Mouse (Mus musculus) CH12.LX (cell line): Measurements from ENCODE around the gene Pstk. TPM values are rescaled to one million over a fixed set of nuclear protein-coding genes. Genes with fewer than 3 reads are reported as not detected.

Experiments used
- DNase-seq: peaks from one replicate; pipeline ENCODE4 v3.0.0-alpha.2; 2013; ENCODE audit errors: extremely low read depth
- H3K27ac ChIP-seq: 2 replicates; pipeline ENCODE4 v1.5.1; 2012; ENCODE audit warnings: low read depth, mild to moderate bottlenecking, control low read depth, moderate library complexity; ENCODE audit not compliant: insufficient read depth
- H3K27me3 ChIP-seq: replicated peaks from 2 replicates; pipeline ENCODE3; 2012; ENCODE audit warnings: inconsistent platforms
- H3K36me3 ChIP-seq, 2 experiments: replicated peaks in 1 of 2; 2 replicates each; pipeline versions ENCODE3 to v1.6.1; 2012; ENCODE audit warnings: inconsistent platforms in 1 of 2, low read length in 1 of 2, mild to moderate bottlenecking in 1 of 2, mixed read lengths in 1 of 2, moderate library complexity in 1 of 2; ENCODE audit not compliant: control insufficient read depth in 1 of 2, insufficient read depth in 1 of 2
- H3K4me1 ChIP-seq, 2 experiments: 2 replicates each; pipeline ENCODE4 v1.6.1; 2012; ENCODE audit warnings: inconsistent platforms in 1 of 2, moderate library complexity in 1 of 2; ENCODE audit not compliant: insufficient read depth in 2 of 2, control insufficient read depth in 1 of 2
- H3K4me2 ChIP-seq: 2 replicates; pipeline ENCODE4 v1.6.1; 2012; ENCODE audit warnings: low read depth, mild to moderate bottlenecking, control low read depth; ENCODE audit not compliant: poor library complexity, insufficient read depth, severe bottlenecking
- H3K4me3 ChIP-seq, 3 experiments: fragments of 150-350 bp in 1 of 3; sonication (generic) in 1 of 3; replicated peaks in 1 of 3; 2 replicates each; pipeline versions ENCODE3 to v1.5.1; 2011 to 2012; ENCODE audit warnings: low read depth in 2 of 3, low read length in 2 of 3, mild to moderate bottlenecking in 2 of 3, moderate library complexity in 2 of 3, control low read depth in 1 of 3, improper control_type of control experiment in 1 of 3, inconsistent platforms in 1 of 3, mixed read lengths in 1 of 3; ENCODE audit not compliant: poor library complexity in 1 of 3
- H3K79me2 ChIP-seq: replicated peaks from 2 replicates; pipeline ENCODE4 v1.6.1; 2012; ENCODE audit warnings: mild to moderate bottlenecking, moderate library complexity; ENCODE audit not compliant: control insufficient read depth, poor library complexity, insufficient read depth, severe bottlenecking; ENCODE audit errors: extremely low read depth
- H3K9ac ChIP-seq: 2 replicates; pipeline ENCODE4 v1.6.1; 2012; ENCODE audit warnings: low read depth, mild to moderate bottlenecking, control low read depth, moderate library complexity; ENCODE audit not compliant: insufficient read depth
- H3K9me3 ChIP-seq: replicated peaks from 2 replicates; pipeline ENCODE3; 2012; ENCODE audit warnings: low read length, inconsistent platforms, mixed read lengths
- BHLHE40 ChIP-seq: IDR thresholded peaks from 2 replicates; pipeline ENCODE4 v1.6.1; 2011; ENCODE audit warnings: mild to moderate bottlenecking, low read depth, low read length, improper control_type of control experiment
- CHD1 ChIP-seq: IDR thresholded peaks from 2 replicates; pipeline ENCODE4 v1.6.1; 2012; ENCODE audit warnings: low read depth, low read length, improper control_type of control experiment, inconsistent platforms
- CHD2 ChIP-seq: IDR thresholded peaks from 2 replicates; pipeline ENCODE4 v1.6.1; 2011; ENCODE audit warnings: low read length, improper control_type of control experiment
- E2F4 ChIP-seq: IDR thresholded peaks from 2 replicates; pipeline ENCODE4 v1.6.1; 2011; ENCODE audit warnings: low read depth, low read length, improper control_type of control experiment; ENCODE audit not compliant: insufficient replicate concordance
- ELF1 ChIP-seq: IDR thresholded peaks from 2 replicates; pipeline ENCODE4 v1.6.1; 2014; ENCODE audit warnings: low read depth, mild to moderate bottlenecking, inconsistent platforms, low read length, improper control_type of control experiment
- EP300 ChIP-seq: IDR thresholded peaks from 2 replicates; pipeline ENCODE4 v1.6.1; 2011; ENCODE audit warnings: low read length, improper control_type of control experiment
- GABPA ChIP-seq: IDR thresholded peaks from 2 replicates; pipeline ENCODE4 v1.6.1; 2012; ENCODE audit warnings: low read depth, low read length, improper control_type of control experiment, inconsistent platforms; ENCODE audit not compliant: insufficient replicate concordance
- IRF4 ChIP-seq: IDR thresholded peaks from 2 replicates; pipeline ENCODE4 v1.6.1; 2014; ENCODE audit warnings: low read depth, mild to moderate bottlenecking, inconsistent platforms, low read length, improper control_type of control experiment
- JUND ChIP-seq: conservative IDR thresholded peaks from 2 replicates; pipeline ENCODE4 v1.6.1; 2011; ENCODE audit warnings: low read depth, low read length, improper control_type of control experiment
- KAT2A ChIP-seq: IDR thresholded peaks from 2 replicates; pipeline ENCODE4 v1.6.1; 2012; ENCODE audit warnings: low read length, improper control_type of control experiment, inconsistent platforms; ENCODE audit not compliant: insufficient replicate concordance
- MAFK ChIP-seq: IDR thresholded peaks from 2 replicates; pipeline ENCODE4 v1.6.1; 2011; ENCODE audit warnings: low read length, improper control_type of control experiment; ENCODE audit not compliant: insufficient replicate concordance
- MAZ ChIP-seq: IDR thresholded peaks from 2 replicates; pipeline ENCODE4 v1.6.1; 2012; ENCODE audit warnings: low read depth, mild to moderate bottlenecking, inconsistent platforms, low read length, improper control_type of control experiment, moderate library complexity
- MEF2A ChIP-seq: IDR thresholded peaks from 2 replicates; pipeline ENCODE4 v1.6.1; 2014; ENCODE audit warnings: low read depth, mild to moderate bottlenecking, inconsistent platforms, low read length, improper control_type of control experiment, borderline replicate concordance
- MYC ChIP-seq: IDR thresholded peaks from 2 replicates; pipeline ENCODE4 v1.6.1; 2011; ENCODE audit warnings: low read depth, mild to moderate bottlenecking, improper control_type of control experiment, low read length
- NELFE ChIP-seq: IDR thresholded peaks from 2 replicates; pipeline ENCODE4 v1.6.1; 2011; ENCODE audit warnings: low read depth, low read length, improper control_type of control experiment
- POLR2A ChIP-seq: IDR thresholded peaks from 2 replicates; pipeline ENCODE4 v1.6.1; 2011; ENCODE audit warnings: low read depth, mild to moderate bottlenecking, improper control_type of control experiment, low read length
- POLR2AphosphoS2 ChIP-seq: IDR thresholded peaks from 2 replicates; pipeline ENCODE4 v1.6.1; 2011; ENCODE audit warnings: low read depth, low read length, improper control_type of control experiment
- RCOR1 ChIP-seq: conservative IDR thresholded peaks from 2 replicates; pipeline ENCODE4 v1.6.1; 2012; ENCODE audit warnings: low read depth, mild to moderate bottlenecking, inconsistent platforms, low read length, improper control_type of control experiment
- SIN3A ChIP-seq: IDR thresholded peaks from 2 replicates; pipeline ENCODE4 v1.6.1; 2012; ENCODE audit warnings: low read length, improper control_type of control experiment, inconsistent platforms
- TBP ChIP-seq: conservative IDR thresholded peaks from 2 replicates; pipeline ENCODE4 v1.6.1; 2011; ENCODE audit warnings: low read depth, low read length, improper control_type of control experiment
- TCF12 ChIP-seq: IDR thresholded peaks from 2 replicates; pipeline ENCODE4 v1.6.1; 2014; ENCODE audit warnings: low read depth, mild to moderate bottlenecking, inconsistent platforms, low read length, improper control_type of control experiment
- ZC3H11A ChIP-seq: IDR thresholded peaks from 2 replicates; pipeline ENCODE4 v1.6.1; 2012; ENCODE audit warnings: low read depth, mild to moderate bottlenecking, inconsistent platforms, low read length, improper control_type of control experiment
- ZKSCAN1 ChIP-seq: IDR thresholded peaks from 2 replicates; pipeline ENCODE4 v1.6.1; 2012; ENCODE audit warnings: low read depth, inconsistent platforms, low read length, improper control_type of control experiment, borderline replicate concordance
- ZMIZ1 ChIP-seq: IDR thresholded peaks from 2 replicates; pipeline ENCODE4 v1.6.1; 2012; ENCODE audit warnings: low read depth, mild to moderate bottlenecking, inconsistent platforms, low read length, improper control_type of control experiment
- dilution Hi-C: fragments of 300-500 bp; cut with MboI; formaldehyde crosslinking; loops from 2 replicates; pipeline ENCODE4 v1.14.3; 2020; ENCODE audit warnings: low sequenced_read_pairs; ENCODE audit not compliant: extremely low pct_unique_long_range_greater_than_20kb, extremely low pct_ligation_motif_present
- in situ Hi-C: fragments of 300-500 bp; cut with MboI; formaldehyde crosslinking; loops from 3 replicates; pipeline ENCODE4 v1.14.3; 2019; ENCODE audit warnings: low sequenced_read_pairs, low pct_ligation_motif_present, low pct_unique_long_range_greater_than_20kb, mixed read lengths
- polyA plus RNA-seq: library from polyadenylated mRNA; unstranded; fragments of >175 nt; gene quantifications from 2 replicates; pipeline ENCODE4 v1.2.1, GENCODE M21; 2012; ENCODE audit warnings: low read depth; ENCODE audit not compliant: insufficient read length
- total RNA-seq, 2 experiments: library from RNA; depleted of rRNA; stranded (reverse); fragments of 300-350 nt in 1 of 2; fragments of >200 nt in 1 of 2; gene quantifications; 2 replicates each; pipeline ENCODE4 v1.2.3; 2012 to 2014

The Pstk gene
- total and polyA plus RNA-seq, 3 experiments, result 21.9 to 42.3 (median 29.1) TPM

DNA sequence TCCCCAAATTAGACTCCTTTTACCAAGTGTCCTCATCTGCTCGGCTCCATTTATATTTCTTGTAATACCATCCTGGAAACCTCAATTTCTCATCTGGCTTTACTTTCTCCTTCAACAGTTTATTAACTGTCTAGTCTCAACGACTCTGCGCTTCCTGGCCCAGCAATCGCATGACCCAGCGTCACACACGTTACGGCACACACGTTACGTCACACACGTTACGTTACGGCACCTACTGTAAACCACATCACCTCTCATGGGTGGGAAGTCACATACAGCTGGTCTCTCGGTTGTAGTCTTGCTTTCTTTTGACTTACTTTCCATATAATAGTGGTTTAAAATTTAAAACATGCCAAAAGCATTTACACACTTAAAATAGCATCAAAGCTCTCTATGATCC, 14.8 kb upstream of the Pstk start:
- no peaks in the 10 kb centered on the region for H3K9me3 ChIP-seq
- H3K79me2 ChIP-seq, result peaks cover 3% of the 10 kb centered on the region; the same call in 1 of the 2 replicates
- in situ Hi-C loops, result no loop called here
- no peak overlapping the region for H3K9ac ChIP-seq
- dilution Hi-C loops, result no loop called here
- no peak overlapping the region for H3K4me3 ChIP-seq
- H3K27ac ChIP-seq, result no peak overlapping the region
- no peak for DNase-seq
- peaks cover 3 to 7% of the 10 kb centered on the region in 2 experiments for H3K4me1 ChIP-seq
- TF ChIP-seq IRF4 (no peak), GABPA (no peak), TBP (no peak), NELFE (no peak), ELF1 (no peak), MEF2A (no peak), BHLHE40 (no peak), CHD1 (no peak), MAFK (no peak), ZC3H11A (no peak), RCOR1 (no peak), SIN3A (no peak), MYC (no peak), TCF12 (no peak), POLR2AphosphoS2 (no peak), ZMIZ1 (no peak), POLR2A (no peak), E2F4 (no peak), ZKSCAN1 (no peak), CHD2 (no peak)
- H3K27me3 ChIP-seq, result no peaks in the 10 kb centered on the region
- no peak overlapping the region for H3K4me2 ChIP-seq
- peaks cover 35 to 73% of the 10 kb centered on the region in 2 experiments for H3K36me3 ChIP-seq

DNA sequence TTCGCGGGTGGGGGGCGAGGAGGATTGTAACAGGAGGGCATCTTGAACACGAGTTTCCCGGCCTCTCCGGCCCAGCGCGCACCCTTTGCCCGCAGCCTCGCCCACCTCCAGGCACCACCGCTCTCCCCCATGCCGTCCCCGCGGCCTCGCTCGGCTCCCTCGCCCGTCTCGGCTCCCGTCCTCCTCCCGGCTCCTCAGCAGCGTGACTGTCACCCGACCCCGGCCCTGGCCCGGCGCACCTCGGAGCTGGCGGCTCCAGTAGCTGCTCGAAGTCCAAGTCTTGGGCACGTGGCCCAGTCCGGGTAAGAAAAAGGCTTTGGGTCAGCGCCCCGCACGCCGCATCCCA, 8.7 kb upstream of the Pstk start:
- in situ Hi-C loops (no loop called here), dilution Hi-C loops (no loop called here)
- no peak overlapping the region for H3K4me2 ChIP-seq
- peak overlapping the region; percentile 52 for H3K9ac ChIP-seq
- no peak for DNase-seq
- peak overlapping the region; percentile 85 to 97 (median 85) for H3K4me3 ChIP-seq
- no peaks in the 10 kb centered on the region for H3K9me3 ChIP-seq
- TF ChIP-seq KAT2A (no peak), EP300 (no peak), JUND (no peak), SIN3A (0 out of 2 replicates have a peak, but pooled peaks have one; percentile 7), MAZ (no peak), IRF4 (no peak), E2F4 (no peak)
- peaks cover 9 to 24% of the 10 kb centered on the region in 2 experiments for H3K36me3 ChIP-seq
- peaks cover 10% of the 10 kb centered on the region for H3K79me2 ChIP-seq
- H3K27me3 ChIP-seq, result peaks cover 7% of the 10 kb centered on the region
- peak overlapping the region; percentile 21 for H3K27ac ChIP-seq
- peaks cover 3 to 12% of the 10 kb centered on the region in 2 experiments for H3K4me1 ChIP-seq
